15 mouse cellular contexts compared by ENCODE assay signal in the genomic region with DNA sequence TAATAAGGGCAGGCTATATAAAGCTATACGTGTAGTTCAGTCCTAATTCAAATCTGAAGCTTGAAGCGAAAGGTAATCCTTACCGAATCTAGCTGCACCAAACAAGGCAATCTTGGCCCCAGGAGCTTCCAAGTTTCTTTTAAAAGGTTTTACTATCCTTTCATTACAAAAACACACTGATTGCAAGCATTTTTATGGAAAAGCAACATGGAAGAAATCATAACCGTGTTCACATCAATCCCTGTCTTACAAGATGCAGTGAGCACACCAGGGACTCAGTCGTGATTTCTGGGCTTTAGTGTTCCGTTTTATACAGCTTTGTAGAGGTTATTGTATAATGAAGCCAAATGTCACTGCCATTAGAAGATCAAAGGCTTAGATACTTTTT.
"Had no signal": no experiment of that assay in that cellular context is flagged by ENCODE, and none has a peak within 500 bp of the region (broad histone marks: within the 10 kb centered on the region; RNA-seq: fewer than 3 reads in every experiment).

No protein-coding gene starts in this region.

- H3K36me3 ChIP-seq: limb, embryonic 15.5 days; midbrain, embryonic 10.5 days; neural tube, embryonic 13.5 days had no signal

- H3K4me3 ChIP-seq: limb, embryonic 15.5 days; midbrain, embryonic 10.5 days; neural tube, embryonic 13.5 days had no signal

- DNase-seq: kidney, postnatal 25 days; layer of hippocampus, adult 9-11 months; layer of hippocampus, postnatal 36 days; lung, embryonic 14.5 days; lung, postnatal 10 days; lung, postnatal 4 days; retina, postnatal 1 day; right cerebral cortex, postnatal 4 days; spleen, adult 18-20 months; thymus, adult 18-20 months; thymus, postnatal 14 days had no signal

- ATAC-seq: midbrain, embryonic 16.5 days had no signal

- H3K4me2 ChIP-seq: limb, embryonic 15.5 days; lung, embryonic 14.5 days; neural tube, embryonic 13.5 days had no signal

- H3K4me1 ChIP-seq: limb, embryonic 15.5 days; neural tube, embryonic 13.5 days had no signal

- H3K27ac ChIP-seq: limb, embryonic 15.5 days; midbrain, embryonic 10.5 days; neural tube, embryonic 13.5 days had no signal

- H3K27me3 ChIP-seq: limb, embryonic 15.5 days; neural tube, embryonic 13.5 days had no signal

- H3K9me3 ChIP-seq: limb, embryonic 15.5 days; midbrain, embryonic 10.5 days; neural tube, embryonic 13.5 days had no signal

- H3K9ac ChIP-seq: limb, embryonic 15.5 days; lung, embryonic 14.5 days; neural tube, embryonic 13.5 days had no signal
